Mouse (Mus musculus) lung, postnatal 0 days (tissue): ENCODE data around the gene Vps36.

Experiments
- CTCF ChIP-seq: IDR thresholded peaks from 2 replicates; pipeline ENCODE4 v1.5.1; 2016; ENCODE audit warnings: antibody characterized with exemption, mild to moderate bottlenecking
- EP300 ChIP-seq: IDR thresholded peaks from 2 replicates; pipeline ENCODE4 v1.6.1; 2016; ENCODE audit warnings: antibody characterized with exemption, mild to moderate bottlenecking, control low read depth

GRCm38 (mm10) chr8:22249080-22249479, 56.5 kb downstream of the Vps36 start:
- no peak for TF ChIP-seq CTCF
- no peak for TF ChIP-seq EP300
